Mouse (Mus musculus) cortical plate, adult 2 months (tissue): Measurements from ENCODE around the gene Cldn9.

ENCODE experiments used
- CTCF ChIP-seq: fragments of 200-500 bp; IDR thresholded peaks from 2 replicates; pipeline ENCODE4 v1.5.1; 2011; ENCODE audit warnings: mild to moderate bottlenecking, control low read depth, low read length; ENCODE audit not compliant: insufficient read depth; ENCODE audit errors: extremely low read depth
- POLR2A ChIP-seq: fragments of 200-500 bp; IDR thresholded peaks from 2 replicates; pipeline ENCODE4 v1.6.1; 2011; ENCODE audit warnings: mild to moderate bottlenecking, low read length, control low read depth; ENCODE audit not compliant: insufficient read depth; ENCODE audit errors: extremely low read depth

- no peak for TF ChIP-seq CTCF
- TF ChIP-seq POLR2A: no peak
Observed at GRCm38 (mm10) chr17:23705525-23706104, 21.8 kb upstream of the Cldn9 start.
